Mouse (Mus musculus): ENCODE measurements around the gene Arpc1a.
"Not testable (repeated sequence)": the region's sequence is repeated elsewhere in the genome, so short reads cannot be mapped to it uniquely, and the experiment has no call there.

Gene Arpc1a

DNA sequence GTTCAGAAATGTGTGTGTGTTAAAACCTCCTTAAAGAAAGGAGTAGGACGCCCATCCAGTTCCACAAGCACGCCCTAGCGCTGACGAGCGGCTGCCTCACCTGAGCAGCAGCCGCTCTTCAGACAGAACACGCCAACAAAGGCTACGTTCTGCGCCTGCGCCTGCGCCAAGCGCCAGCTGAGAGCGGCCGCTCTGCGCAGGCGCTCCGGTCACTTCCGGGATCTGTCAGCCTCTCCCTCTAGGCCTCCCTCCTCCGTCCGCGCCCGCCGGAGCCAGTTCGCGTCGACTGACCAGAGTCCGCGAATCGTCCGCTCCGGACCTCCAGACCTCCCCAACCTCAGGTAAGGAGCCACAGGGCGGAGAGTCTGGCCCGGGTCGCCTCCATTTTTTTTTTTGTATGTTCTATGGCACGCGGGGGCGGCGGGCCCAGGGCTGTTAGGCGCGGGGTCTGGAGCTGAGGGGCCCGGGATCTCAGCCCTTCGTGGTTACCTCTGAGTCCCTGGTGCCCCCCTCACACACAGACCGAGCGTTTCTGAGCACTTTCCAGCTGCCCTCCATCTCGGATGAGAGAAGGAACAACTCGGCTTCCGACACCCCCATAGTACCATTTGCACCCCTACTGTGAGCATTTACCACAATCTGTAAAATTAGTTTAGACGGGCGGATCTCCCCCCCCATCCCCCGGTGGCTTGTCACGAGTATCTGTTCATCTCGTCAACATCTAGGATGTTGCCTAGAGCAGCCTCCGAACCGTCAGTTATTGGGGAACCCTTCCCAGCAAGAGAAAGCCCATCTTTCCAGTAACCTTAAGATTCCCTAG lies at the start of gene Arpc1a, which contains the start of gene Kpna7:
Gene Arpc1a, plus strand, starts transcription at position 199 of the 820 bp plus-strand sequence.
Gene Kpna7, minus strand, starts transcription at position 399 of the 820 bp plus-strand sequence.
- peak; percentile 92 for DNase-seq (ENCODE audit: low spot score)

DNA sequence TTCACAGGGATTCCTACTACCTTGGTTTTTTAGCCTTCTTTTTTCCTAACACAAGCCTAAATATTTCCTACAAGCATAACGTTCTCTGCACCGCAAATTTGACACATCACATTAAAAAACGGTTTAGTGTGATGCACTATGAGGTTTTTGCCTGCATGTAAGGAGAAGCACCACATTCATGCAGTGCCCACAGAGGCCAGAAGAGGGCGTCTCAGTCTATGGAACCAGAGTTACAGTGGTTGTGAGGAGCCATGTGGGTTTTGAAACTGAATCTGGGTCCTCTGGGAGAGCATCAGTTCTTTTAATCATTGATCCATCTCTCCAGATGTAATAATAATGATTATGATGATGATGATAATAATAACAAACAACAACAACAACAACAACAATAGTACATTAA lies 42.0 kb upstream of the Arpc1a start:
- no peak for DNase-seq (ENCODE audit: low spot score)

GRCm38 (mm10) chr5:145042690-145043089 lies 40.9 kb upstream of the Arpc1a start, which contains the start of gene 1700018F24Rik:
Gene 1700018F24Rik (plus strand): TSS chr5:145042990.
- not testable (repeated sequence) for DNase-seq (ENCODE audit: low spot score)

- not testable (repeated sequence) for DNase-seq (ENCODE audit: low spot score)
Observed at GRCm38 (mm10) chr5:145054187-145054586, 29.4 kb upstream of the Arpc1a start.

GRCm38 (mm10) chr5:145057907-145058306 lies 25.7 kb upstream of the Arpc1a start:
- DNase-seq (ENCODE audit: low spot score): no peak

DNA sequence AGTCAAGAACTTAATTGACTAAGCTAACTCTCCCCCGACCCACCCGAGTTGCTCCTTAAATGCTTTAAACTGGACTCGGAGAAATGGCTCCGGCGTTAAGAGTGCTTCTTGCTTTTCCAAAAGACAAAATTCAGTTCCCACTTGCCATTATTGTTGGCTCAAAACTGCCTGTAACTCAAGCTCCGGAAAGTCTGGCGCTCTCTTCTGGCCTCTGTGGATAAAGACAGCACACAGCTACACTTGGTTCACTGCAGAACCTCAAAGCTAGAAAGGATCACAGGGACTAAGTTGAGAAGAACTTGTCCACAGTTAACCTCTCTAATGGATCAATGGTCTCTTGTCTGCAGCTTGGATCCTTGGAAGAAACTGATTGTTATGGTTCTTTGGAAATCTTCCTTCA lies 24.9 kb upstream of the Arpc1a start:
- no peak for DNase-seq (ENCODE audit: low spot score)

DNA sequence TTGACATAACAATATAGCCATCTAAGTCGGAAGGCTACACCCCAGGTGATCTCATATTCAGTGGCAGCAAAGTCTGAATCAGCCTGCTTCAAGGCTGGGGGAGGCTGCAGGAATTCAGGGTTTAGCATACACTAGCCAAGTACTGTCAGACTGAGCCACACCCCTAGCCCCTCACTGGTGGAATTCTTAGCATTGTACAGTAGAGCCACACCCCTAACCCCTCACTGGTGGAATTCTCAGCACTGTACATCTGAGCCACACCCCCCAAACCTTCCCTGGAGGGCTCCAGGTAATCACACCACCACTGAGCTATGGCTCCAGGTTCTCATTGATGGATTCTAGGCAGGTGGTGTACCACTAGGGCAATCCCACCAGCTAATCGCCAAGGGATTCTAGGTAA lies 24.1 kb upstream of the Arpc1a start:
- no peak for DNase-seq (ENCODE audit: low spot score)

DNA sequence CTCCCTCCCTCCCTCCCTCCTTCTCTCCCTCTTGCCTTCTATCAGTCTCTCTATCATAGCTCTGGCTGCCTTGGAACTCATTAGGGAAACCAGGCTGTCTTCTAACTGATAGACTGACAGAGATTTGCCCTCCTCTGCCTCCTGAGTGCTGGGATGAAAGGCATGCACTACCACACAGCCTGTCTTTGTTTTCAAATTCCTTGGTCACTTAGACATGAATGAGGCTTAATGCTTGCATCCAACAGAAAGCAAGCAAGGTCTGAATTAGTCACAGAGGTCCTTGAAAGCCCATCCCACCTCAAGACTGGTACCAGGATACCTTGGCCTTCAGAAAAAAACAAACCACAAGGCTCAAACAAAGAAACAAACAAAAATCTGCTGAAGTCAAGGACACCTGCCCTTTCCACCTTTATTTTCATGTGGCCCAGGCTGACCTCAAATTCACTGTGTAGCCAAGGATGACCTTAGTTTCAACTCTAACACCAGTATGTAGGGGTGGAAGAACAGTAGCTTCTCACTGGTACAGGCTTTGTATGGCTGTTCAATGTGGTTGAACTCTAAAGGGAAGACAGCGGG lies 18.8 kb upstream of the Arpc1a start:
- DNase-seq (ENCODE audit: low spot score): no peak

DNA sequence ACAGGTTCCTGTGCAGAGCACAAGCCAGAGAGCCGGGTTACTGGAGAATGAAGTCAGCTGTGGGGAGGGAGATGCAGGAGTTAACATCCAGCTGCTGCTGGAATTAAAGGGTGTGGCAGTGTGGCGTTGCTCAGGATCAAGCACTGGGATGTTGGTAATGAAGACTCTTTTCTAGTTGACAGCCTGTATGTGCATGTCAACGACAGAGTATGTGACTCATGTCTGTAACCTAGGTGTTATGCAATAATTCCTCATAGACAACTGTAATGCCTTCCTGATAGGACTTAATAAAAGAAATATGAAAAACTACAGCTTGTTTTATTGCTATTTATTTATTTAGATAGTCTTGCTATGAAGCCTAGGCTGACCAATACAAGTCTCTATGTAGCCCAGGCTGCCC lies 14.8 kb upstream of the Arpc1a start:
- DNase-seq (ENCODE audit: low spot score): no peak

DNA sequence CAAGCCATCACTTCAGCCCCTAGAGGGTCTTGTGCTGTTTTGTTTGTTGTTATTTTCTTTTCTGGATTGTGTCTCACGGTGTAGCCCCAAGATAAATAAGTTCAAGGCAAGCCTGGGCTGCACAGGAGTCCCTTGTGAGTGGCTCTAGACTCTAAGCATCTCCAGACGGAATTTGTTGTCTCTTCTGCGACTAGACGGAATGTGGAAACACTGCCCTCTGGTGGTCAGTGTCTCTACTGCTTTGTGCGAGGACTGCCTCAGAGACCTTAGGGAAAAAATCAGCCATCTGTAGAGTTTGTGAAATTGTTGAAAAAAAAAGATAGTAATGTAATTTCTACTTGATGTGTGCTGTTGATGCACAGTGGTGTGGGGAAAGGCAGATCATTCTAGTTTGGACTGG lies 13.9 kb upstream of the Arpc1a start:
- DNase-seq (ENCODE audit: low spot score): peak; percentile 47

GRCm38 (mm10) chr5:145071342-145071741 lies 12.3 kb upstream of the Arpc1a start:
- DNase-seq (ENCODE audit: low spot score): no peak

DNA sequence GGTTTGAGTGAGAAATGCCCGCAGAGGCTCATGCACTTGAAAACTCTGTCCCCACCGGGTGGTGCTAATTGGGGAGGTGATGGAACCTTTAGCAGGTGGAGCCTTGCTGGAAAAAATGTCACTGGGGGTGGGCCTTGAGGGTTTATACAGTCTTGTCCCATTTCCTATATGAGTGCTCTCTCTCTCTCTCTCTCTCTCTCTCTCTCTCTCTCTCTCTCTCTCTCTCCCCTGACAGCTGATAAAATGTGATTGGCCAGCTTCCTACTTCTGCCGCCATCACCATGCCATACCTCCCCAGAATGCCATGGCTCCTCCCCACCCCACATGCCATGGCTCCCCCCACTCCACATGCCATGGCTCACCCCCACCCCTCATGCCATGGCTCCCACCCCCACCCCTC lies 8.5 kb upstream of the Arpc1a start:
- DNase-seq (ENCODE audit: low spot score): no peak

- DNase-seq (ENCODE audit: low spot score): no peak
Observed at GRCm38 (mm10) chr5:145081866-145082613, 1.6 kb upstream of the Arpc1a start.

- not testable (repeated sequence) for DNase-seq (ENCODE audit: low spot score)
Observed at GRCm38 (mm10) chr5:145083201-145083600, 429 bp upstream of the Arpc1a start.

DNA sequence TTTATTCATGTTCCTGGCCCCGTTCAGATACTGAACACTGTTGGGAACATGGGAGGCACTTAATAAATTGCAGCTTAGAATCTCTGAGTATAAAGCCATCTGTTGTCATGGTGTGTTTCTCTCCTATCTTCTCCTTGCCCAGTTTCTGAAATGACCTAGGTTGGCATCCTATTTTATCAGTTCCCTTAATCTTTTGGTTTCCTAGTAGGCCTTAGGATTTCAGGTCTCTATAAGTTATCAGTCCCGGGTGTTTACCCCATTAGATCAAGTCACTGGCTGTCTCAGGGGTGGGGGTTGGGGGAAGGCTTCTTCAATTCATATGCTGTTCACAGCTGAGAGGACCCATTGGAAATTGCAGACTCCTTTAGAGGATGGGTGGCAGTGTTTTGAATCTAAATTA lies 1.2 kb downstream of the Arpc1a start:
- DNase-seq (ENCODE audit: low spot score): no peak

GRCm38 (mm10) chr5:145088186-145088585 lies 4.6 kb downstream of the Arpc1a start:
- DNase-seq (ENCODE audit: low spot score): no peak

DNA sequence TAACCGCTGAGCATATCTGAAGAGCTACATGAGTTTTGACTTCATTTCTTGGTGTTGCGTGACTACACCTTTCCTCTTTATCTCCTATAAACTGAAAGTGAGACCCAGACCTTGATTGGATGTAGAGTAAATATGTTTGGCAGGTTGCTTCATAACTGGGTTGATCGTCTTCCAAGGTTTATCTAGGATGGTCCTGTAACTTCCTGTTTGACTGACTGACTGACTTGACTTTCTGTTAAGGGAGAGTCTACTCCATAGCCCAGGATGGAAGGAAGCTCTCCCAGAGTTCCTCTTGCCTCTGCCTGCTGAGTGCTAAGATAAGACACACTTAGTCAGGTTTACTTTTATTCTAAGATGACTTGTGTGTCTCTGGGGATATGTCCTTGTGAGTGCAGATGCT lies 6.2 kb downstream of the Arpc1a start:
- no peak for DNase-seq (ENCODE audit: low spot score)

DNA sequence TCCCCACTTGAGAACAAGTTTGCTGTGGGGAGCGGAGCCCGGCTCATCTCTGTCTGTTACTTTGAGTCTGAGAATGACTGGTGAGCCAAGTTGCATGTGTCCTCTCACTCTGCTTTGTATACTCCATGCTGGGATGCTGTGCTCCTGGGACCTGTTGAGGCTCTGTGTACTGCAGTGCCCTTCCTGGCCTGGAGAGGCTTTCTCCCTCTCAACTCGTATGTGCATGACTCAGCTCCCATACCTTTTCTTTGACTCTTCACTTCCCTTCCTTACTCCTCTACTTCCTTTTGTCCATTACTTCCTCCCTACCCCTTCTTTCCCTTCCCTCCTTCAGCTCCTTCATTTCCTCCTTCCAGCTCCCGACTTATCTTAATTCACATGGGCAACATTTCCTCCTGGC lies 12.6 kb downstream of the Arpc1a start:
- no peak for DNase-seq (ENCODE audit: low spot score)

DNA sequence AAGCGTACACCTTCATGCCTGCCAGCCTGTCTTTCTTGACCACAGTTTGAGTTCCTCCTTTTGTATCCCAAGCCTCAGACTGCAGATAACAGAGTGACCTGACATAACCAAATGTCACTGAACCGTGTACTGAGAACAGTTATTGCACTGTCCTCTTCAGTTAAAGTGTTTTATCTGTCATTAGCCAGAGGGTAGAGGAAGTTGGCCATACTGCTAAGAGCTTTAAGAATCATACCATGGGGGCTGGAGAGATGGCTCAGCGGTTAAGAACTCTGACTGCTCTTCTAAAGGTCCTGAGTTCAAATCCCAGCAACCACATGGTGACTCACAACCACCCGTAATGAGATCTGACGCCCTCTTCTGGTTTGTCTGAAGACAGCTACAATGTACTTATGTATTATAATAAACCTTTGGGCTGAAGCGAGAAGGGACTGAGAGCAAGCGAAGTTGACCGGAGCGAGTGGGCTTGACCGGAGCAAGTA lies 14.8 kb downstream of the Arpc1a start:
- DNase-seq (ENCODE audit: low spot score): no peak

DNA sequence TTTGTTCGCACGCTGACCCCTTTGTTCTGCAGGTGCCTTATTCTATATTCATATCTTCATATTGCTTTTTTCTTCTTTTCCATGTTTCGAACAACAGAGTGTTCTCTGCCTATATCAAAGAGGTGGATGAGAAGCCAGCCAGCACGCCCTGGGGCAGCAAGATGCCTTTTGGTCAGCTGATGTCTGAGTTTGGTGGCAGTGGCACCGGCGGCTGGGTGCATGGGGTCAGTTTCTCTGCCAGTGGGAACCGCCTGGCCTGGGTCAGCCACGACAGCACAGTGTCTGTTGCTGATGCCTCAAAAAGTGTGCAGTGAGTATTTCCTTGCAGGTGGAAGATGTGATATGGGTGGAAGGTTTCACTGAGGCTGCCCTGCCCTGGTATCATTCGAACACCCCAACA lies 17.3 kb downstream of the Arpc1a start:
- DNase-seq (ENCODE audit: low spot score): no peak

GRCm38 (mm10) chr5:145101451-145101850 lies 17.8 kb downstream of the Arpc1a start:
- not testable (repeated sequence) for DNase-seq (ENCODE audit: low spot score)

DNA sequence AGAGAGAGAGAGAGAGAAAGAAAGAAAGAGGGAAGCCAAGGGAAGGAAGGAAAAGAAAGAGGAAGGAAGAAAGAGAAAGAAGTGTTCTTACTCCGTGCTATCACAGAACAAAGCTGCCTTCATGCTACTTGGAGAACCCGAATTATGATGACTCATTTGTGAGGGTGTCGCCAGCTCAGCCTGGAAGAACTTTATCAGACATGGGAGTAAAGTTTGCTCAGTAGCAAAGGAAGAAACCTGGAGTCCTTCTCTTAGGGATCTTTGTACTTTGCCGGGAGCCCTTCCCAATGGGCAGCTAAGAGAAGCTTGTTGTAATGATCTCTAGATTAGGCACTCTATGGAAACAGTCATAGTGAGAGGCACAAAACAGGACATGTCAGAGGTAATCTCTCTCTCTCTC lies 19.1 kb downstream of the Arpc1a start:
- no peak for DNase-seq (ENCODE audit: low spot score)

DNA sequence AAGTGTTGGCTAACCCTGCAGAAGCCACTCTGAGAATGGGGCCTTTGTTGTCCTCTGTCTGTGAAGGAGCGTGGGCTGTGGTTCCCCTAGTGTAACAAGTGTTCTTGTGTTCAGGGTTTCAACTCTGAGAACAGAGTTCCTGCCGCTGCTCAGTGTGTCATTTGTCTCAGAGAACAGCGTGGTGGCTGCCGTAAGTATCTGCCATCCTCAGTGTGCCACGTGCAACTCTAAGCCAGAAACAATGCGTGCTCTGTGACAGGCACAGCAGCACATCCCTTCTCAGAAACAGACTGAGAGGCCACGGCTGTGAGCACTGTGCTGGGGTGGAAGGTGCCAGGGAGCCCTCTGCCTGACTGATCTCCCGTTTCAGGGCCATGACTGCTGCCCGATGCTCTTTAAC lies 20.7 kb downstream of the Arpc1a start:
- DNase-seq (ENCODE audit: low spot score): no peak

Measured in yolk sac, embryonic 10.5 days (tissue).